Mouse (Mus musculus): ENCODE measurements around the gene Farp1.
A peak's percentile ranks its signal among the peaks of the same experiment; 100 is the strongest.
"Not testable (repeated sequence)": the region's sequence is repeated elsewhere in the genome, so short reads cannot be mapped to it uniquely, and the experiment has no call there.

The Farp1 gene

GRCm38 (mm10) chr14:121104760-121105329 is 69.8 kb downstream of the Farp1 start:
- peak; percentile 95 for DNase-seq (ENCODE audit: low read depth, low spot score)

GRCm38 (mm10) chr14:121106906-121107305 is 71.9 kb downstream of the Farp1 start:
- no peak for DNase-seq (ENCODE audit: low read depth, low spot score)

- no peak for DNase-seq (ENCODE audit: low read depth, low spot score)
Observed at GRCm38 (mm10) chr14:121107707-121108285, 72.8 kb downstream of the Farp1 start.

GRCm38 (mm10) chr14:121108439-121109115 is 73.6 kb downstream of the Farp1 start:
- peak; percentile 79 for DNase-seq (ENCODE audit: low read depth, low spot score)

GRCm38 (mm10) chr14:121109116-121109504 is 74.1 kb downstream of the Farp1 start:
- no peak for DNase-seq (ENCODE audit: low read depth, low spot score)

GRCm38 (mm10) chr14:121110492-121111267 is 75.7 kb downstream of the Farp1 start:
- no peak for DNase-seq (ENCODE audit: low read depth, low spot score)

- DNase-seq (ENCODE audit: low read depth, low spot score): no peak
Observed at GRCm38 (mm10) chr14:121112061-121112460, 77.1 kb downstream of the Farp1 start.

- DNase-seq (ENCODE audit: low read depth, low spot score): no peak
Observed at GRCm38 (mm10) chr14:121113785-121114184, 78.8 kb downstream of the Farp1 start.

- DNase-seq (ENCODE audit: low read depth, low spot score): no peak
Observed at GRCm38 (mm10) chr14:121116696-121117095, 81.7 kb downstream of the Farp1 start.

- DNase-seq (ENCODE audit: low read depth, low spot score): peak; percentile 64
Observed at GRCm38 (mm10) chr14:121118860-121119259, 83.9 kb downstream of the Farp1 start.

GRCm38 (mm10) chr14:121121664-121122063 is 86.7 kb downstream of the Farp1 start:
- no peak for DNase-seq (ENCODE audit: low read depth, low spot score)

GRCm38 (mm10) chr14:121122852-121123251 is 87.9 kb downstream of the Farp1 start:
- DNase-seq (ENCODE audit: low read depth, low spot score): no peak

GRCm38 (mm10) chr14:121124409-121125010 is 89.5 kb downstream of the Farp1 start:
- DNase-seq (ENCODE audit: low read depth, low spot score): no peak

GRCm38 (mm10) chr14:121125651-121126050 is 90.7 kb downstream of the Farp1 start:
- DNase-seq (ENCODE audit: low read depth, low spot score): peak; percentile 58

GRCm38 (mm10) chr14:121126291-121126690 is 91.3 kb downstream of the Farp1 start:
- DNase-seq (ENCODE audit: low read depth, low spot score): peak; percentile 70

- no peak for DNase-seq (ENCODE audit: low read depth, low spot score)
Observed at GRCm38 (mm10) chr14:121128858-121129800, 94.1 kb downstream of the Farp1 start.

- not testable (repeated sequence) for DNase-seq (ENCODE audit: low read depth, low spot score)
Observed at GRCm38 (mm10) chr14:121130351-121130750, 95.4 kb downstream of the Farp1 start.

- DNase-seq (ENCODE audit: low read depth, low spot score): peak; percentile 50
Observed at GRCm38 (mm10) chr14:121134414-121134813, 99.4 kb downstream of the Farp1 start.

GRCm38 (mm10) chr14:121143831-121144455 is 108.9 kb downstream of the Farp1 start:
- no peak for DNase-seq (ENCODE audit: low read depth, low spot score)

GRCm38 (mm10) chr14:121144496-121144895 is 109.5 kb downstream of the Farp1 start:
- DNase-seq (ENCODE audit: low read depth, low spot score): no peak
